Mouse (Mus musculus) intestine, postnatal 0 days (tissue): Measurements from ENCODE around the gene Emc3. TPM values are rescaled to one million over a fixed set of nuclear protein-coding genes. Genes with fewer than 3 reads are reported as not detected.

Source experiments
- ATAC-seq: fragments of 200-750 bp; cut with Nextera tagmentation; 2 replicates; pipeline ENCODE4 v1.8.0; 2017; ENCODE audit warnings: mild to moderate bottlenecking, moderate TSS enrichment, moderate library complexity
- H3K27ac ChIP-seq: fragments of 300-500 bp; sonication (generic); 2 replicates; pipeline ENCODE4 v1.5.1; 2014; ENCODE audit warnings: mild to moderate bottlenecking, low read depth, low read length, moderate library complexity
- H3K27me3 ChIP-seq: fragments of 300-500 bp; sonication (generic); replicated peaks from 2 replicates; pipeline ENCODE4 v1.6.1; 2014; ENCODE audit warnings: low read length, mixed read lengths; ENCODE audit not compliant: control insufficient read depth, insufficient read depth
- H3K36me3 ChIP-seq: fragments of 300-500 bp; sonication (generic); 2 replicates; pipeline ENCODE4 v1.6.1; 2014; ENCODE audit warnings: mild to moderate bottlenecking, moderate library complexity; ENCODE audit not compliant: control insufficient read depth, insufficient read depth
- H3K4me1 ChIP-seq: fragments of 300-500 bp; sonication (generic); replicated peaks from 2 replicates; pipeline ENCODE4 v1.6.1; 2014; ENCODE audit warnings: antibody characterized with exemption, low read length, mixed read lengths; ENCODE audit not compliant: control insufficient read depth, insufficient read depth
- H3K4me2 ChIP-seq: fragments of 300-500 bp; sonication (generic); replicated peaks from 2 replicates; pipeline ENCODE4 v1.6.1; 2014; ENCODE audit warnings: low read depth, mild to moderate bottlenecking, moderate library complexity
- H3K4me3 ChIP-seq: fragments of 300-500 bp; sonication (generic); 2 replicates; pipeline ENCODE4 v1.5.1; 2014; ENCODE audit warnings: low read depth, low read length
- H3K9ac ChIP-seq: fragments of 300-500 bp; sonication (generic); 2 replicates; pipeline ENCODE4 v1.6.1; 2014; ENCODE audit warnings: mild to moderate bottlenecking, low read depth, low read length
- H3K9me3 ChIP-seq: fragments of 300-500 bp; sonication (generic); 2 replicates; pipeline ENCODE4 v1.6.1; 2016; ENCODE audit warnings: mixed run types; ENCODE audit not compliant: control insufficient read depth
- CTCF ChIP-seq: sonication (generic); IDR thresholded peaks from 2 replicates; pipeline ENCODE4 v1.5.1; 2016; ENCODE audit warnings: low read depth, mild to moderate bottlenecking, control low read depth, antibody characterized with exemption, moderate library complexity
- WGBS: fragments of 180-500 bp; shearing (Covaris S2); extraction: QIAGEN DNeasy Blood & Tissue Kit; methylation state at CpG from one replicate; pipeline ENCODE4 v1.1.7; 2014; 5-methylcytosine and 5-hydroxymethylcytosine counted together
- polyA plus RNA-seq: library from polyadenylated mRNA; unstranded; fragments of >200 nt; fragmentation: Nextera tagmentation; extraction: Ambion mirVana; gene quantifications from 2 replicates; pipeline ENCODE4 v1.2.1, GENCODE M21; 2015

The Emc3 gene
- polyA plus RNA-seq, 1 experiment from 2014 or later = 77.9 TPM

DNA sequence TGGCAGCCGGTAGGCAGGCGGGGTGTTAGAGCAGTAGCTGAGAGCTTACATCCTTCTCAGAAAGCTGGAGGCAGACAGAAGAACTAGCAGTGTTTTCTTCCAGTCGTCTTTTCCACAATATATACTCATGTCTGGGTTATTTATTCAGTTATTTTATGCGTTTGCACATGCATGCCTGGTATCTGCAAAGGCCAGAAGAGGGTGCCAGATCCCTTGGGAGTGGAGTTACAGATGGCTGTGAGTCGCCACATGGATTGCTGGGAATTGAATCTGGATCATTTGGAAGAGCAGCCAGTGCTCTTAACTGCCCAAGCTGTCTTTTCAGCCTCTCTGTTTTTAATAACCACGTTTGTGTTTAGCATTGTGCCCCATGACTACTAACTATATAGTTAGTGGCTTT, 10.2 kb upstream of the Emc3 start:
- Histone ChIP-seq H3K4me2 (no peak overlapping the region), H3K9me3 (no peaks in the 10 kb centered on the region), H3K27ac (no peak overlapping the region), H3K9ac (no peak overlapping the region), H3K4me3 (no peak overlapping the region), H3K27me3 (no peaks in the 10 kb centered on the region), H3K4me1 (no peaks in the 10 kb centered on the region), H3K36me3 (0 out of 2 replicates have a peak, but pooled peaks cover 10% of the 10 kb centered on the region)
- 84% methylated on average over 6 of the region's 6 CpGs for WGBS
- no peak for ATAC-seq
- TF ChIP-seq CTCF = peak; percentile 27; the same call in 1 of the 2 replicates

DNA sequence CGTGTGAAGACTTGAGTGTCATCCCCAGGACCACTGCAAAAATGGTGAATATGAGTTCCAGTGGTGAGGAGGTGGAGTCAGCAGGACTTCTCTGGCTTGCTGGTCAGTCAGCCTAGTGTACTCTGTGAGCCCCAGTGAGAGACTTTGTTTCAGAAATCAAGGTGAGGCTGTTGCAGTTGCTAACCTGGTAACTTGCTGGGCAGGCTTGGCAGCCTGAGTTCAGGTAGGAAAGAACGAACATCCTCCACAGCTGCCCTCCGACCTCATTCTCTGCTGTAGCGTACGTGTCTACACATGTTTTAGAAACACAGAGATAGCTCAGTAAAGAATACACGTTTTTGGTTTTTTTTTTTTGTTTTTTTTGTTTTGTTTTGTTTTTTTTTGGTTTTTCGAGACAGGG, 3.4 kb upstream of the Emc3 start:
- 78% methylated on average over 7 of the region's 7 CpGs for whole genome bisulfite sequencing
- ATAC-seq = no peak
- Histone ChIP-seq H3K9ac (no peak overlapping the region), H3K36me3 (0 out of 2 replicates have a peak, but pooled peaks cover 13% of the 10 kb centered on the region), H3K4me2 (no peak overlapping the region), H3K27me3 (no peaks in the 10 kb centered on the region), H3K9me3 (no peaks in the 10 kb centered on the region), H3K27ac (no peak overlapping the region), H3K4me3 (no peak overlapping the region), H3K4me1 (no peaks in the 10 kb centered on the region)
- TF ChIP-seq CTCF = no peak

DNA sequence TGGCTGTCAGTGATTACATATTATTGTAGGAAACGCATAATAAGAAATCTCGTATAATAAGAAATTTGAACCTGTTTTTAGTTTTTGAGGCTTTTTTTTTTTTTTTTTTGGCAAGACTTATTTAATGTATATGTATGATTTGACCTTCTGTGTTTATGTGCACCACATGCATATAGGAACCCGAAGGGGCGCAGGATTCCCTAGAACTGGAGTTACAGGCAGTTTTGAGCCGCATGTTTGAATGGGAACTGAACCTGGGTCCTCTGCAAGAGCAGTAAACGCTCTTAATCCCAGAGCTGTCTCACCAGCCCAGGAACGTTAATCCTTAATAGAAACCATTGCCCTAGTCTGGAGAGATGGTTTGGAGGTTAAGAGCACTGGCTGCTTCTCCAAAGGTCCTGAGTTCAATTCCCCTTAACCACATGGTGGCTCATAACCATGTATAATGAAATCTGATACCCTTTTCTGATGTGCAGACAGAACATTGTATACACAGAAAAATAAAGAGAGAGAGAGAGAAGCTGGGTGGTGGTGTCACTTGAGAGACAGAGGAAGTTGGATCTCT, 470 bp upstream of the Emc3 start:
- peak overlapping the region; percentile 57; the same call in 1 of the 2 replicates for H3K27ac ChIP-seq
- no peak for TF ChIP-seq CTCF
- no peaks in the 10 kb centered on the region for H3K9me3 ChIP-seq
- 0 out of 2 replicates have a peak, but pooled peaks cover 6% of the 10 kb centered on the region for H3K36me3 ChIP-seq
- no peaks in the 10 kb centered on the region for H3K4me1 ChIP-seq
- no peak for ATAC-seq
- H3K4me3 ChIP-seq = peak overlapping the region; percentile 93
- no peaks in the 10 kb centered on the region for H3K27me3 ChIP-seq
- H3K9ac ChIP-seq = peak overlapping the region; percentile 81
- peak overlapping the region; percentile 69 for H3K4me2 ChIP-seq
- 5% methylated on average over 7 of the region's 7 CpGs for WGBS

DNA sequence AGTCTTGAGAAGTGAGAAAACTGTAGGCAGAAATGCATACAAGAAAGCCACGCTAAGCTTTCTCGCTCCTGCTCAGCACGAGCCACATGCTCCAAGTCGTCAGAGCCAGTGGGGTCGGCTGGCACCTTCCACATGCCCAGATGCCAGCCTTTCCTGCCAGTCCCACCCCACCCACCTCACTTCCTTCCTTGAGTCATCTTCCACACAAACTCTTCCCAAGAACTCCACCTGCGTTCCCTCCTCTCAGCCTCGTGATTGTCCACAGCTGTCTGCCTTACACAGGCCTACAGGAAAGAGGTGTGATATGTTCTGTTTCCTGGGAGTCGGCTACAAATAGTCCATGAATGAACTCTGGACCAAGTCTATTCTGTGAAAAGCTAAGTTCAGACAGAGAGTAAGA, 8.0 kb downstream of the Emc3 start:
- no peak; the same call in 1 of the 2 replicates for ATAC-seq
- Histone ChIP-seq H3K9me3 (no peaks in the 10 kb centered on the region), H3K4me3 (no peak overlapping the region), H3K4me1 (no peaks in the 10 kb centered on the region), H3K27ac (no peak overlapping the region), H3K36me3 (peaks cover 44% of the 10 kb centered on the region), H3K9ac (no peak overlapping the region), H3K4me2 (no peak overlapping the region), H3K27me3 (no peaks in the 10 kb centered on the region)
- 71% methylated on average over 8 of the region's 8 CpGs for WGBS
- no peak for TF ChIP-seq CTCF

DNA sequence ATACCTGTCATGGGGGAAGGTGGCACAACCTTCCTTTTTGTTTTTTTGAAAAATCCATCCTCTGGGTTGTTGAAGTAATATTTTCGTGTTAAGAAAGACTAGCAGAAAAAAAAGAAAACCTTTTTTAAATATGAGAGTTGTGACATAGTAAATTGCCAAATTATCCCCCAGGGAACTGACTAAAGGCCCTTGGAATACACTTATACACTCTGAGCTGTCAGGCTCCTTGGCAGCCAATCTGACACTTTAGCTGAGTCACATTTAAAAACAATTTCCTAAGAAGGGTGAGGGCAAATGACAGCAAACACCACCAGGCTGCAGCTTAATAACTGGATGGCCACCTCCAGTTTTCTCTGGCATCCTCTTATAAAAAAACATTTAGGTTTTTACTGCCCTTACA, 9.1 kb downstream of the Emc3 start:
- H3K4me3 ChIP-seq = no peak overlapping the region
- no peaks in the 10 kb centered on the region for H3K9me3 ChIP-seq
- H3K9ac ChIP-seq = no peak overlapping the region
- H3K27ac ChIP-seq = no peak overlapping the region
- H3K4me1 ChIP-seq = no peaks in the 10 kb centered on the region
- H3K27me3 ChIP-seq = no peaks in the 10 kb centered on the region
- ATAC-seq = no peak
- no peak overlapping the region for H3K4me2 ChIP-seq
- TF ChIP-seq CTCF = no peak
- peaks cover 55% of the 10 kb centered on the region for H3K36me3 ChIP-seq
- WGBS = 69% methylated on average over 1 of the region's 1 CpGs

DNA sequence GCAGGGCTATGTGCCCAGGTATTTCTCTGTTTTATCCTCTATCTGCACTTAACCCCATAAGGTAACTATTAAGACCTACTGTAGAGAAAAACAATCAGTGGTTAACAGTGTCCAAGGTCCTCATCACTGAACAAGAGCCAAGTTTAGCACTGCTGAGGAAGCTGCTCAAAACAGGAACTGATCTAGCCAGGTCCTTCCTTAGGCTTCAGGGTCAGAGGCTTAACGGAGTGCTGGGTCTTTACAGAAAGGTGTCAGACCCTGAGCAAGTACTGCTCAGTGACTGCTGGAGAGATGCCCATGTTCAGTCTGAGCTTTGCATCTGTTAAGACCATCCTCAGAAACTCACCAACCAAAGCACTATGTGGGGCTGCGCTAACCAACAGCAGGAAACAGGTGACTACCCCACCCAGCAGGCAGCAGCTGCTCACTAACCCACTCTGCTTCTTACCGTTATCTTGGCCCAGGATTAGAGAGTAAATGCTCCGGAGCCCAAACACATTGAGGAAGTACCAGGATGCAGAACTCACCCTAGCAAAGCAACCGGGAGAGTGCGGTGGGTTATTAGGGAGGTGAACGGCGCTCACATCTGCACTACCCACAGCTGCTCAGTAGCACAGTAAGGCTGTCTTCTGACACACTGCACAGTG, 13.9 kb downstream of the Emc3 start:
- Histone ChIP-seq H3K9me3 (no peaks in the 10 kb centered on the region), H3K27me3 (no peaks in the 10 kb centered on the region), H3K9ac (no peak overlapping the region), H3K36me3 (peaks cover 89% of the 10 kb centered on the region), H3K27ac (no peak overlapping the region), H3K4me2 (no peak overlapping the region), H3K4me1 (no peaks in the 10 kb centered on the region), H3K4me3 (no peak overlapping the region)
- 87% methylated on average over 8 of the region's 8 CpGs for WGBS
- TF ChIP-seq CTCF = no peak
- no peak for ATAC-seq
